Mouse (Mus musculus): ENCODE measurements at regions not wholly inside any gene's neighbourhood (a gene's known extent, or its start where the extent isn't known, plus 50 kb on each side); places are given as distances from the start of the nearest gene placed in this dataset.
"Not testable (repeated sequence)": the region's sequence is repeated elsewhere in the genome, so short reads cannot be mapped to it uniquely, and the experiment has no call there.

- Histone ChIP-seq H3K9ac (no peak overlapping the region), H3K27ac (replicated peaks) (peak overlapping the region; percentile 70), H3K4me2 (no peak overlapping the region), H3K4me1 (peaks cover 38% of the 10 kb centered on the region), H3K4me3 (no peak overlapping the region), H3K27me3 (replicated peaks) (no peaks in the 10 kb centered on the region), H3K36me3 (no peaks in the 10 kb centered on the region), H3K9me3 (no peaks in the 10 kb centered on the region)
- no peak for ATAC-seq (ENCODE audit: extremely low read depth, insufficient number of reproducible peaks, low FRiP score, low TSS enrichment)
- WGBS, result 79% methylated on average over 8 of the region's 8 CpGs
These were observed 482.8 kb downstream of the Tns1 start for GRCm38 (mm10) chr1:73641456-73641855.

GRCm38 (mm10) chr1:73640726-73641451 is 483.4 kb downstream of the Tns1 start:
- no peak for ATAC-seq (ENCODE audit: extremely low read depth, insufficient number of reproducible peaks, low FRiP score, low TSS enrichment)
- Histone ChIP-seq H3K9me3 (no peaks in the 10 kb centered on the region), H3K4me3 (no peak overlapping the region), H3K36me3 (no peaks in the 10 kb centered on the region), H3K4me1 (peaks cover 40% of the 10 kb centered on the region), H3K9ac (peak overlapping the region; percentile 64), H3K4me2 (peak overlapping the region; percentile 56), H3K27ac (replicated peaks) (peak overlapping the region; percentile 70), H3K27me3 (replicated peaks) (no peaks in the 10 kb centered on the region)
- whole genome bisulfite sequencing, result 41% methylated on average over 12 of the region's 12 CpGs

- no peak for ATAC-seq (ENCODE audit: extremely low read depth, insufficient number of reproducible peaks, low FRiP score, low TSS enrichment)
- WGBS, result 36% methylated on average over 2 of the region's 2 CpGs
- H3K36me3 ChIP-seq, result no peaks in the 10 kb centered on the region
- H3K4me2 ChIP-seq, result no peak overlapping the region
- H3K4me3 ChIP-seq, result no peak overlapping the region
- peaks cover 29% of the 10 kb centered on the region for H3K4me1 ChIP-seq
- no peaks in the 10 kb centered on the region for H3K27me3 ChIP-seq (replicated peaks)
- H3K9me3 ChIP-seq, result no peaks in the 10 kb centered on the region
- no peak overlapping the region for H3K9ac ChIP-seq
- H3K27ac ChIP-seq (replicated peaks), result no peak overlapping the region
These were observed 488.5 kb downstream of the Tns1 start for GRCm38 (mm10) chr1:73635709-73636108.

- Histone ChIP-seq H3K27me3 (replicated peaks) (no peaks in the 10 kb centered on the region), H3K9ac (no peak overlapping the region), H3K9me3 (no peaks in the 10 kb centered on the region), H3K27ac (replicated peaks) (no peak overlapping the region), H3K4me1 (peaks cover 23% of the 10 kb centered on the region), H3K36me3 (no peaks in the 10 kb centered on the region), H3K4me2 (no peak overlapping the region), H3K4me3 (no peak overlapping the region)
- ATAC-seq (ENCODE audit: extremely low read depth, insufficient number of reproducible peaks, low FRiP score, low TSS enrichment), result no peak
- 79% methylated on average over 4 of the region's 4 CpGs for WGBS
These were observed 489.4 kb downstream of the Tns1 start for GRCm38 (mm10) chr1:73634871-73635270.

- H3K4me1 ChIP-seq, result peaks cover 23% of the 10 kb centered on the region
- H3K4me2 ChIP-seq, result no peak overlapping the region
- no peak overlapping the region for H3K27ac ChIP-seq (replicated peaks)
- WGBS, result 68% methylated on average over 1 of the region's 1 CpGs
- H3K27me3 ChIP-seq (replicated peaks), result no peaks in the 10 kb centered on the region
- no peak for ATAC-seq (ENCODE audit: extremely low read depth, insufficient number of reproducible peaks, low FRiP score, low TSS enrichment)
- no peak overlapping the region for H3K4me3 ChIP-seq
- 0 out of 2 replicates have a peak overlapping the region, but pooled peaks have one; percentile 1 for H3K9ac ChIP-seq
- H3K9me3 ChIP-seq, result no peaks in the 10 kb centered on the region
- H3K36me3 ChIP-seq, result no peaks in the 10 kb centered on the region
These were observed 491.2 kb downstream of the Tns1 start for GRCm38 (mm10) chr1:73633071-73633470.

- Histone ChIP-seq H3K4me3 (no peak overlapping the region), H3K27me3 (replicated peaks) (no peaks in the 10 kb centered on the region), H3K27ac (replicated peaks) (no peak overlapping the region), H3K9ac (no peak overlapping the region), H3K36me3 (no peaks in the 10 kb centered on the region), H3K9me3 (no peaks in the 10 kb centered on the region), H3K4me2 (no peak overlapping the region), H3K4me1 (peaks cover 15% of the 10 kb centered on the region)
- no peak for ATAC-seq (ENCODE audit: extremely low read depth, insufficient number of reproducible peaks, low FRiP score, low TSS enrichment)
- 43% methylated on average over 1 of the region's 1 CpGs for WGBS
These were observed 493.9 kb downstream of the Tns1 start for GRCm38 (mm10) chr1:73630363-73630762.

- WGBS, result 60% methylated on average over 5 of the region's 5 CpGs
- H3K9ac ChIP-seq, result no peak overlapping the region
- no peak overlapping the region for H3K4me3 ChIP-seq
- H3K4me1 ChIP-seq, result no peaks in the 10 kb centered on the region
- H3K9me3 ChIP-seq, result no peaks in the 10 kb centered on the region
- no peak overlapping the region for H3K4me2 ChIP-seq
- H3K36me3 ChIP-seq, result no peaks in the 10 kb centered on the region
- H3K27me3 ChIP-seq (replicated peaks), result no peaks in the 10 kb centered on the region
- H3K27ac ChIP-seq (replicated peaks), result no peak overlapping the region
- ATAC-seq (ENCODE audit: extremely low read depth, insufficient number of reproducible peaks, low FRiP score, low TSS enrichment), result no peak
These were observed 498.9 kb downstream of the Tns1 start for GRCm38 (mm10) chr1:73625365-73625764.

- not testable (repeated sequence) for H3K9ac ChIP-seq; H3K27me3 ChIP-seq (replicated peaks); H3K36me3 ChIP-seq; H3K27ac ChIP-seq (replicated peaks); H3K9me3 ChIP-seq; H3K4me1 ChIP-seq; H3K4me2 ChIP-seq; ATAC-seq (ENCODE audit: extremely low read depth, insufficient number of reproducible peaks, low FRiP score, low TSS enrichment); H3K4me3 ChIP-seq
- WGBS, result 90% methylated on average over 5 of the region's 5 CpGs
These were observed 503.1 kb downstream of the Tns1 start for GRCm38 (mm10) chr1:73621121-73621520.

GRCm38 (mm10) chr1:73618551-73619170 is 505.6 kb downstream of the Tns1 start:
- Histone ChIP-seq H3K27me3 (replicated peaks) (no peaks in the 10 kb centered on the region), H3K4me2 (no peak overlapping the region), H3K9me3 (no peaks in the 10 kb centered on the region), H3K4me3 (no peak overlapping the region), H3K36me3 (no peaks in the 10 kb centered on the region), H3K4me1 (no peaks in the 10 kb centered on the region), H3K27ac (replicated peaks) (no peak overlapping the region), H3K9ac (no peak overlapping the region)
- no peak for ATAC-seq (ENCODE audit: extremely low read depth, insufficient number of reproducible peaks, low FRiP score, low TSS enrichment)
- 44% methylated on average over 4 of the region's 4 CpGs for WGBS

GRCm38 (mm10) chr1:73593653-73594385 is 530.4 kb downstream of the Tns1 start:
- Histone ChIP-seq H3K9ac (no peak overlapping the region), H3K9me3 (peaks cover 3% of the 10 kb centered on the region; the same call in 1 of the 2 replicates), H3K4me1 (no peaks in the 10 kb centered on the region), H3K27me3 (replicated peaks) (no peaks in the 10 kb centered on the region), H3K36me3 (no peaks in the 10 kb centered on the region), H3K4me3 (no peak overlapping the region), H3K4me2 (no peak overlapping the region), H3K27ac (replicated peaks) (no peak overlapping the region)
- ATAC-seq (ENCODE audit: extremely low read depth, insufficient number of reproducible peaks, low FRiP score, low TSS enrichment), result no peak
- 83% methylated on average over 9 of the region's 9 CpGs for WGBS

- Histone ChIP-seq H3K9me3 (no peaks in the 10 kb centered on the region), H3K4me2 (no peak overlapping the region), H3K4me3 (no peak overlapping the region), H3K27me3 (replicated peaks) (no peaks in the 10 kb centered on the region), H3K27ac (replicated peaks) (no peak overlapping the region), H3K36me3 (no peaks in the 10 kb centered on the region), H3K9ac (no peak overlapping the region), H3K4me1 (no peaks in the 10 kb centered on the region)
- ATAC-seq (ENCODE audit: extremely low read depth, insufficient number of reproducible peaks, low FRiP score, low TSS enrichment), result no peak
- WGBS, result 63% methylated on average over 9 of the region's 9 CpGs
These were observed 532.7 kb downstream of the Tns1 start for GRCm38 (mm10) chr1:73591342-73592099.

Data from heart, embryonic 13.5 days (tissue).